Mouse (Mus musculus) mouse trophoblast stem cell (cell line): ENCODE measurements around the gene Stk32c.

ENCODE experiments used
- in situ Hi-C, 2 experiments: fragments of 300-500 bp; cut with MseI, MboI; formaldehyde crosslinking; loops; 2 replicates in 1 of 2; 3 replicates in 1 of 2; pipeline ENCODE4 v1.15.1; 2025

The Stk32c gene

DNA sequence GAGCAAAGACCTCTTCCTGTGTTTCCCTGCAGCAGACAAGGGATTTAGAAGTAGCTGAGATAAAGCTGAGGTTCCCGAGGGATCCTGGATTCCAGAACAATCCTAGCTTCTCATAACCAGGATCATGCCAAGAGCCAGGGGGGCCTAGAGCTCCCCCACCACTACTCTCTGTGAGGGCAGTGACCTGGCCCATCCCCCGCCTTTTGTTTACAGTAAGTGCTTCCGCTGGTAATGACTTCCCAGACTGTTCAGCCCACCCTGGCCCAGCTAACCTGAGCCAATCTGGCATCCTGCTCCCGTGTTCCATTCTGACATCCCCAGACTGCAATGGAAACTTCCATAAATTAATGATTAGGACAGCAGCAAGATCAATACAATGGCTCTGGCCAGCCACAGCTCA is 65.7 kb downstream of the Stk32c start:
- in situ Hi-C loops = no loop called here

DNA sequence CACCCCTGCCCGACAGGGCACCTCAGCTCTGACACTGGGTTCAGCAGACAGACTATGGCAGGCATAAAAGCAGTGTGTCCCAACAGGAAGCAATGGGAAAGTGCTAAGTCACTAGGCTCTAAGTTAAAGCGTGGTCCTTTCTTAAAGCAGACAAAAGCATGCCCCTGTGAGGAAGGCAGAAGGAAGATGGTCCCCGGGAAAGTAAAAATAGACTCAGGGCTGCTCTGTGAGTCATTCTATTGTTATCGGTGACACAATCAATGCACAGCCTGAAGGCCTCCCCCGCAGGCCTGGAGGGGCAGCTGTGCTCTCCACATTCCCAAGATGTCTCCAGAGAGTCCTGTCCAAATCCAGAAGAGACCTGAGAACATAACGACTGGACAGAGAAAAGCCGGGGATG is 67.2 kb downstream of the Stk32c start:
- in situ Hi-C loops = no loop called here

DNA sequence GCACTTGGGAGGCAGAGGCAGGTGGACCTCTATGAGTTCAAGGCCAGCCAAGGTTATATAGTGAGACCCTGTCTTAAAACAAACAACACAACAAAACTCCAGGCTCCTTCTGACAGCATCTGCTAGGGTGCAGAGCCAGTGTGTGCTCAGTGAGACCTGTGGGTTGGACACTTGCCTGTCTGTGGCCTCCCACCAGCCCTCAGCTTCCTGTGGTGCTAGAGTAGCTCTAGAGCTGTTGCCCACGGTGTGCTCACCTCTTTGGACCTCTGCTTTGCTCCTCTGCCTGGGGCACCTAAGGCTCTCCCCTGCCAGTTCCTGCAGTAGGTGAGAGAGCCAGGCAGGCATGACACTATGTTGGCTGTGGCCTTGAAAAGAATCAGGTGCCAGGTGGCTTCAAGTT is 69.3 kb downstream of the Stk32c start:
- in situ Hi-C loops = no loop called here

DNA sequence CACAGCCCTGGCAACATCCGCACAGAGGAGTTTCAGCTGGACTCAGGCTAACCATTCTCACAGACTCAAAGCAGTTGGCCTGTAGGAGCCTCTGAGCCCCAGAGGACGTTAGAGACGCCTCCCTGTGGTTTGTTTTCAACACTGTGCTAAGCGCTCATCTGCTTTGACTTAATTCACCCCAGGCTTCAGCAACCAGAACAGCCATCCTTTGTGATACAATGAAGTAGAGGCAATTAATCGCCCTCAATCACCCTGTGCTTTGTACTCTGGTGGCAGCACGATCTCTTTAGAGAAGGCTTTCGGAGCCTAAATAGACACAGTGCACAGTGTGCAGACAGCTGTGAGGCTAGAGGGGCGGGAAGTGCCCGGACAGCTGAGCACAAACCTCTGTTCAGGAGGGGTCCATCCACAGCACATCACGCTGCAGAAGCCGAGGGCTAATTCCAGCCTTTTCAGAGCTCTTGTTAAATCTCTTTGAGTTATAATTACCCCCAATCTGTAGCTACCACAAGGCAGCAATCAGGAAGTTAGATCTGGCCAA is 73.1 kb downstream of the Stk32c start:
- in situ Hi-C loops = no loop called here

DNA sequence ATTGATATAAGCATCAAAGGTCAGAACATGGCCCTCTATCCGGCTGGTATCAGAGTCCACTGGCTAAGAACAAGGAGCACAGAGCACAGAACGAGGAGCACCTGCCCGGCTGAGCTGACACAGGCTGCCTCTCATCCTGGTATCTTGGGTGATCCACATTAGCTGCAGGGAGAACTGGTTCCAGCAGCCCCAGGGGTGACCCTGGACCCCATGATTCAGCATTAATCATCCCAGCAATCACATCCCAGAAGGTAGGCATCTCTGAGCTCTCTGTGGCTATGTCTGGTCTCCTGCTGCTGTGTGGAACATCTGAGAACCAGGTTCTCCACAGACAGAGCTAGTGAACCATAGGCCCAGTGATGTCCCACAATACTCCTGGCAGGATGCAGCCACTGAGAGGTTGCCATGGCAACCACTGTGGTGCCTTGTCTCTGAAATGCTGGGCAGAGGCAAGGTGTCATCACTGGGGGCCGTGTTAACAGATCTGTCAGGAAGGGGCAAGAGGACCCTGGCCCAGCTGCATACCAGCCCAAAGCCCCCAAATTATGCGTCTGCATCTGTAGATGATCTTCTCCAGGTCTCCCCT is 76.1 kb downstream of the Stk32c start:
- in situ Hi-C loops = no loop called here

DNA sequence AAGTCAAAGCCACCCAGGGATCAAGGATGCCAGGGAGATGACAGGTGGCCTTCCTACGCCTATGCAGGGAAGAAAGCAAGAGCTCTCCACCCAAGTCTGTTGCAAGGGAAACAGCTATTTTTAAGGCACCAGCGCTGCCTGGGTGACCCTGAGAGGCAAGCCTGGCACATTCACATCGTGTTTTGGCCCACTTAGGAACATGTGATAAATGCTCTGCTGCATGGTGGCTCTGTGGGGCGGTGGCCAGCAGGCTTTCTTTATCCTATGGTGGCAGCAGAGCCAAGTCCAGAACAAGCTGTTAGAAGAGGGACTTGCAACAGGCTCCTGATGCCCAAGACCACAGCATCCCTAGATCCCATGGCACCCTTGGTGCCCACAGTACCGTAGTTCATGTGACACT is 77.9 kb downstream of the Stk32c start:
- in situ Hi-C loops = no loop called here

DNA sequence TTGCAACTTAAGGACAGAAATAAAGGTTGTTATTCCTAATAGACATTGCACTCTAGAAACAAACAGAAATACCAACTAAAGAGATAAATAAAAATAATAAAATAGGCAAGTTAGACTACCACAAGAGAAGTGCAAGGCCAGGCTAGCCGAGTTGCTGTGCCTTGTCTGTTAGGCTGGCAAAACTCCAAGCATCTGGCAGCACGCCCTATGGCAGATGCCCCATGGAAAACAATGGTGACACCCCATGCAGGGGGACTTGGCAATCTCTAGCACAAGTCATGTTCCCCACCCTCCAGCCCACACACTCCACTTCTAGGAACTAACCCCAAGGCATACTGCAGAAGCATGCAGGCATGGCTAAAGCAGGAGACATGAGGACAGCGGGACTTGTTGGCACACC is 79.7 kb downstream of the Stk32c start:
- in situ Hi-C loops = no loop called here

DNA sequence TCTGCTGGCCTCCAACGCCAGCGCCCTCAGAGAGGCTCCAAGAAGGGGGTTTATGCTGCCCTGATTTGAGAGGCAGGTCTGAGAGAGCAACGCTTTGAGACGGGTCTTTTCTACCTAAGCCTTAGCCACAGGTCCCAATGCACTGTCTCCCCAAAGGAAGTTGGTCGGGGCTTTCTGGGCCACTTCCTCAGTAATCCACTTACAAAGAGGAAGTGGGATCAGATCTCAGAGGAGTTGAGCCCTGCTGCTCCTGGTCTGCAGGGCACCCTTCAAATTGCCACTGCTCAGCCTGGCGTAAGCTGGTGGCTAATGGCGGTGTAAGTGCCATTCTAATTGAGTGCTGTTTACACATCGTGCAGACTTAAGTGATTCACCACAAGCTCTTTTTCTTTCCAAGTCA is 81.6 kb downstream of the Stk32c start:
- in situ Hi-C loops = no loop called here

DNA sequence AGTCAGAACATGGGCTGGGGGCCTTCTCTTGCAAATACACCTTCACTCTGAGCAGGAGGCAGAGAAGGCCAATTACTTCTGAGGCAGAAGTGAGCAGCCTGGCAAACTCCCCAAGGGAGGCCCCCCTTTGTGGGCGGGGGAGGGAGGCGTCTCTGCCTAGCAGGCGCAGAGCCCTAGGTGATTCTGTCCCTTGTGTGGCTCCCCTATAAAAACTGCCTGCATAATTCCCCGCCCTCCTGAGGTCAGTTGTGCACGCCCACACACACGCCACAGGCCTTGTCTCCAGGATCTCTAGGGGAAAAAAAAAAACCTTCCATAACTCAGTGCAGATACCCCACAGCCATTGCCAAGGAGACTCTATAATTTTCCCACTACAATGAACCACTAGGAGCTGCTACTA is 82.7 kb downstream of the Stk32c start:
- in situ Hi-C loops = no loop called here

DNA sequence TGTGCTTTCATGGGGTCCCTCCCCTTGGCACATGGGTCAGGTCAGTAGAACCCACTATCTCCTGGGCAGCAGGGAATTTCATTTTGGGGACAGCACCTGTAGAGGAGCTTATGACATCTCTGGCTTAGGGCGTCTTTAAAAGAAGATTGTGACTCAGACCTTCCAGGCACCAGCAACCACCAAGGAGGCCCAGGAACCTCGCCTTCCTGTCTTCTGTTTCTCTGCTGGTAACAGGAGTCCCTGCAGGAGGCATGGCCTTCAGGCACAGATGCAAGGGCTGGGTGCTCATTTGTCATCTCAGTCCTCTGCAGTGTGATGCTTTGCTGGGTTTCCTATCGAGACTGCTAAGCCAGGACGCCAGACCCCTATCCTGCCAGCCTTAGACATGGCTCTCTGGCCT is 84.1 kb downstream of the Stk32c start:
- in situ Hi-C loops = no loop called here

DNA sequence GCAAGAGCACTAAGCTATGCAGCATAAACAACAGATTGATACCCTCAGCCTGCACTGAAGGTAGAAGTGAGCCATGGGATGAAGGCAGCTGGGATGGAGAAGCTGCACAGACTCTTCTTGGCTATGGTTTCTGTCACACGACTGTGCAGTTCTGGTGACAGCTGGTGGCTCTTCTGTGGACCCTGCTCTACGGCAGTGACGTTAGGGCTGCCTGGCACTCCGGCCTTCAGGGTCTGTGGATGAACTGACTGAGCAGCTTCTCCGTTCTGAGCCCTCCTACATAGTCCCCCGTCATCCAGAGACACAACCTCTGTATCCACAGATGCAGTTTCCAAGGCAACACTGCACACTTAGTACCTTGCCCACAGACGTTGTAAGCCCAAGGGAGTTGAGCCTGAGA is 86.6 kb downstream of the Stk32c start:
- in situ Hi-C loops = no loop called here

DNA sequence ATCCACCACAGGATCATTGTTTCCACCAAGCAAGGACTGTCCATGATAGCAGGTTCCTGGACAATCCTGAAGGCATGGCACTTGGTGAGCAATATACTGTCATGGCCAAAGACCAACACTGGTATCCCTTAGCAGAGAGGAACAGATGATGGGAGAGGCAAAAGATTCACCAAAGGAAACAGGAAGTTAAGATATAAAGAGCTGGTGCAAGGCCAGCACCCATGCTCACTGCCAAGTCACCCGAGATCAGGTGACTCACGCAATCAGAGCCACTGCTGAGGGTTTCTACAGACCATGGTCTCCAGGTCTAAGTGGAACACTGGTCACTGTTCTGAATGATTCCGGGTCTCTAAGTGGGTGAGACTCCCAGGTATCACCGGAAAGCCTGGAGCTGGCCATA is 87.2 kb downstream of the Stk32c start:
- in situ Hi-C loops = no loop called here

DNA sequence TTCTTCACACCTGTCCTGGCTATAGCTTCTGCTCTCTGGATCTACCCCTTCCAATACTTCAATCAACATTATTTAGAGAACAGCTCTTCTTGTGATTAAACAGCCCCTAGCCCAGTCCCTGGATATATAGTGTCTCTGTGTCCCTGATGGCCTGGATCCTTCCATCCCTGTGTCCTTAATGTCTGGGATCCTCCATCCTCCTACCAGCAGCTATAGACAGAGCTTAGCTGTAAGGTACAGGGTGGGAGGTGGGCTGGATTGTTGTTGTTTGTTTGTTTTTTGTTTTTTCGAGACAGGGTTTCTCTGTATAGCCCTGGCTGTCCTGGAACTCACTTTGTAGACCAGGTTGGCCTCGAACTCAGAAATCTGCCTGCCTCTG is 93.3 kb downstream of the Stk32c start:
- in situ Hi-C loops = loop anchor here (5.0 kb wide), 1 partner anchor 78 kb away; no protein-coding TSS in a partner anchor

DNA sequence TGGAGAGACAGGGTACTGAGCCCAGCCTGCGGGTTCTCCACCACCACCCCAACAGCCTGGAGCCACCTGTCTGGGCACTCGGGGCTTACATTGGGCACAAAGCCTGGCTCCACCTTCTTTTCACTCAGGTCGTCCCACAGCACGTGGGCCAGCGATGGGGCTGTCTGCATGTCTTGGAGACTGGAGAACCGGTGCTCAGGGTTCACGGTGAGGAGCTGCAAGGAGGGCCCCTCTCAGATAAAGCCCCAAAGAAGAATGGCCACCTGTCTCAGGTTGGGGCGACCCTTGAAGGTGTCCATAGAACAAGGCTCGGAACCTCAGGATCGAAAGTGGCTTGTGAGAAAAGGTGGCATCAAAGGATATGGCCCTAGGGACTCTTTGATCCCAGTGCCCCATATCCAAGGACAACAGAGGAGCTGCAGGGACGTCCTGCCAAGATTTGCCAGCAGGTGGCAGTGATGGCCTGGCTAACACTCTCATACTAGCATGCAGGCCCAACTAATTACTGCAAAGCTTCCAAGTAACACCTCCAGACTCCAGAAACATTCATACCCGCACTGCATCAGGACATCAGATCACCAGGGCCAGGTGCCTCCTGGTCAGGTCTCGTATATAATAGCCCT is 93.8 kb downstream of the Stk32c start:
- in situ Hi-C loops = no loop called here

DNA sequence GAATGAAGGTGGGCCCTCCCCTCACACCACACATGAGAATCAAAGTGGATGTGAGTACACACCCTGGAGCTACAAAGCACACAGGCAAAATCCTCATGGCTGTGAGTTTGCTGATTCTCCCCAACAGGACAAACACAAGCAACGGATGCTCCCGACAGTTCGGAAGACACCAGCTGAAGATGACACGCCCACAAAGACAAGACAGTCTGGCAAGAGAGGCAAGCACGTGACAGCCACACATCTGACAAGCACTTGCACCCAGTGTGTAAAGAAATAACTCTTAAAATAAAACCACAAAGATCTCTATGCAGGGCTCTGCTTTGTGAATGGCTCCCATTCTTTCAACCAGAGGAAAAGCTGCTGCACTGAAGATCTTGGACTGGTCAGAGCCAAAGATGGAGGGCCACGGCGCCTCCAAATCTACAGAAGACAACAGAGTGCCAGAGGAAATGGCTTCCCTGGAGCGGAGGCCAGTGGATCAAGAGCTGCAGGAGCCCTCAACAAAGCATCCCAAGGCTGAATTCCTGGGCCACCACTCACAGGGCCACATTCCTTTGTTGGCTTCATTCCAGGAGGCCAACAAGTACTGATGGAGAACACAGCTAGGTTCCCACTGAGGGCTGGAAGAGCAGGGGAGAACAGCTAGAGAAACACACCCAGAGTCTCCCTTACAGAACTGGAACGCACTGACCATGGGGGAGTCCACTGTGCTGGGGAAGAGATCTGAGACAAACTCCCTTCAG is 105.0 kb downstream of the Stk32c start:
- in situ Hi-C loops = no loop called here

DNA sequence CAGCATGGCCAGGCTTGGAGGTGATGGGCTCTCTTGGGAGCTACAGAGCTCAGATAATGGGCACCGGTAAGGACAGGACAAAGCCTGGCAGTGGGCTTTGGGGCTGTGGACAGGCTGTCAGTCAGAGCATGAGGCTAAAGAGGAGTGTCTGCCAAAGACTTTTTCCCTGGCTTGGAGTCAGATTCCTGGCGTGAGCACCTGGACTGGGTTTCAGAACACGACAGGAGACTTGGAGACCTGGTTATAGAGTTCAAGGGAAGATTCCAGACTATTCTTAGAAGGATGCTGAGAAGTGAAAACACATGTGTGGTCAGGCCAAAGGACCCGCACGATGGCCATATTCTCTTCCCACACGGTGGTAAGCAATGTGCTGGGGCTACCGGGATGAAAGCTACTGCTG is 107.4 kb downstream of the Stk32c start:
- in situ Hi-C loops = no loop called here

DNA sequence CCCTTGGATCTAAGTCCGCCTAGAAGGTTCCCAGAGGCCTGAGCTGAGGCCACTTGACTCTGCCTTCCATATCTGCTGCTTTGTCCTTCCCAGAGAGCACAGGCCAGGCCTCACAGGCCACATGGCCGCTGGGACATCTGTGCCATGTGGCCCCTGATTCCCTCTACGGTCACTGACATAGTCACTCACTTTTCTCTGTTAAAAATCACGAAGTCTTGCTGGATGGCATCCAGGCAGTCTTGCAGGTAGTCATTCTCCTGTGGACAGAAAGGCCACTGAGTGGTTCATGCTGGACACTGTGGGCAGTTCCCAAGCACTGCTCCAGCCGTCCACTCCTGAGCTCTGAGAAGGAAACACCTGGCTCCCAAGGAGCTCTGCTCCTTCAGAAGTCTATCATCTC is 108.0 kb downstream of the Stk32c start:
- in situ Hi-C loops = no loop called here

DNA sequence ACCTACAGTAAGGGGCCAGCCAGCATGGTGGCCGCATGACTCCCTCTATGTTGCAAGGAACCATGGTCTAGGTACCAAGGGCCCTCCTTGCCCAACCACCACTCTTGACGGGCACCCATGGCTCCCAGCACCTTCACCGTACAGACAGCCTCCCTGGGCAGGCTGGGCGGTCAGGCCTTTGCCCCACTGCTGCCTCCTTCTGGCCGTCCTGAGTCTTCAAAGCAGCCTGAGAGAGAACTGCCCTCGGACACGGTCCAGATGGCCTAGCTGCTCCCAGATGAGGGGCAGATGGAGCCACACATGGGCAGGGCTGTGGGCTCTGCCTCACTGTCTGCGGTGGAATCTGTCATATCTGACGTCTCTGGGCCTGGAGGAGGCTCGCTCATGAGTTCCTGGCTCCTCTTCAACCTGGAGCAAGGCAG is 109.1 kb downstream of the Stk32c start:
- in situ Hi-C loops = no loop called here

DNA sequence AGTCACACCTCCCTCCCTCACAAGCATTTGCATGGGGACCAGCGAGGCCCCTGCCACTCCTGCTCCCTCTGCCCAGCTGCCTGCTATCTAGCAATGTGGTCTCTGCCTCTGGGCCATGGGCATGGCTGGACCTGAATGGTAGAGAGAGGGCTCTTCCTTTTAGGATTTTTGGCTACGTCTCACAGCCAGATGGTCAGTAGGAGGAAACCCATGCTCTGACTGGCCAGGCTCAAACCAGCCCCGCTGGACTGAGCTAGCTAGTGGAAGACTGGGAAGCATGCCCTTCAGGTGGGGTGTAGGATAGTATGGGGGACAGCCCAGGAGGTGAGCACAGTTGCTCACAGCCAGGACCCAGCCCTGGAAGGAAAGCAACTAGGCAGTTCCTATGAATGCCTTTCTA is 111.3 kb downstream of the Stk32c start:
- in situ Hi-C loops = no loop called here

DNA sequence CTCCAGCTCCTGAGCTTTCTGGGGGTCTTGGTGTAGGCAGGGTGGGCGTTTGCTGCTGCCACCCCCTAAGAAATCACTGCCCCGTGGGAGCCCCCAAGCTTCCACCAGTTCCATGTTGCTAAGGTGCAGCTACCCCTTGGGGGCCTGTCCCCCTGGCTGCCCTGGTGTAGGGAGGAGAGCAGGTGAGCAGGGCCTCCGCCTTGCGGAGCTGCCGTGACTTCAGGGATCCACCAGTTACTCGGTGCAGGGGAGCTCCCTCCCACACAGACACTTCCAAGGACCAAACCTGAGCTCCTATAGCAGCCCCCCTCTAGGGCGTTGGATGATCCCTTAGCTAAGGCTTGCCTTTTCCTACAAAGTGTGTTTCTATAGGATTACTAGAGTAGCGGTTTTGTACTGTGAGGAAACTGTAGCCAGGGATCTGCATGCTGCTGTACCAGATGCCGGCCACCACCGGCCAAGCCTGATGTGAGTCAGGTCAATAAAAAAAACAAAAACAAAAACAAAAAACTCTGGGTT is 111.8 kb downstream of the Stk32c start:
- in situ Hi-C loops = no loop called here

DNA sequence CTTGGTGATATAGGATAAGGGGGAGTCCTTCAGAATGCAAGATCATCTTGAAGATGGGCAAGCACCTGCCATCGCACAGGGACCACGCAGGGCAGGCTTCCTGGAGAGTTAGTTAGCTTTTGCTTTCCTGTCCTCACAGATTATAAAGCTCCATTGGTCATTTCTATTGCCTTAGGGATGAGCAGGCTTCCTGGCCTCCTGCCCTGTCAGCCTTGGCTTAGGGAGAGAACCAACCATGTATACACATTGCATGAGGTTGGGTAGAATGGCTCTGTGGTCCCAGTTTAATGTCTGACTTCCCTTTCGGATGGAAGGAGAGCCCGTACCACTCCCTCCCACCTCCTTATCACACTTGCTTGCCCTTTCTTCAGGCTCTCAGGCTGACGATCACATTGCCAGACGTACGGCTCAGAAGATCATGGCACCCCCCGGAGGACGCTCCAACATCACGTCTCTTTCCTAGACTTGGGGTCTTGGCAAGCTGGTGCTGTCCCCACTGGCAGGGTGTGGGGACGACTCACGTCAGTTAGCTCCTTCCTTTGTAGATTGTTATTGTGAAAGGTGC is 112.5 kb downstream of the Stk32c start:
- in situ Hi-C loops = no loop called here

DNA sequence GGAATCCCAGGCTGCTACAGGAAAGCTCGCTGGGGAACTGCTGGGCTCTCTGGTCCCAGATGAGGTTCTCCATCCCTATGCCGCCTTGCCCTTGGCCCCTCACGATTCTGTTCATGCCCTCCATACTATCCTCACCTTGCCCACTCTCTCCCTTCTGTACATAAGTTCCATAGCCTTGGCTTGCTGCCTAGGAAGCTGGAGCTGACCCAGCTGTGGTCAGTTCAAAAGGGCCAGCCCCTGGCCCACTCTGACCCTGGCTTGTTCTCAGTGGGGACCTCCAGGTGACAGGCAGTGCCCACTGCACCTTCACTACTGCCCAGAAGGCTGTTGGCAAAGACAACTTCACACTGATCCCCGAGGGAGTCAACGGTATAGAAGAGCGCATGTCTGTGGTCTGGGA is 116.7 kb downstream of the Stk32c start:
- in situ Hi-C loops = no loop called here
